In genomic region chr4:43492101-43492820, GRCm38 (mm10) we compare ENCODE assay signal across 9 mouse cellular contexts. TPM values are rescaled to one million over a fixed set of nuclear protein-coding genes. Genes with fewer than 3 reads are reported as not detected.
DNase-seq lines count a peak whose midpoint lies in the region; ATAC-seq and TF ChIP-seq lines count a peak whose summit lies in the region.
"Had no signal": no experiment of that assay in that cellular context is flagged by ENCODE, and none has a peak within 500 bp of the region (broad histone marks: within the 10 kb centered on the region; RNA-seq: fewer than 3 reads in every experiment).

No protein-coding gene starts in this region.

- peak overlapping the region; percentile 60; the same call in 1 of the 2 replicates for H3K4me3 ChIP-seq in left cerebral cortex, adult 2 months
- H3K4me3 ChIP-seq in brown adipose tissue, adult 24 weeks (ENCODE audit: insufficient read depth, low read depth, low read length), result peak overlapping the region; percentile 25
- H3K4me3 ChIP-seq in intestine, embryonic 14.5 days (ENCODE audit: low read depth, low read length), result peak overlapping the region; percentile 65
- peak overlapping the region; percentile 71 for H3K4me3 ChIP-seq in neural tube, embryonic 14.5 days (ENCODE audit: low read depth, low read length)

- H3K27me3 ChIP-seq in intestine, embryonic 14.5 days (replicated peaks; ENCODE audit: control insufficient read depth, insufficient read depth, low read length), result no peaks in the 10 kb centered on the region
- H3K27me3 ChIP-seq in neural tube, embryonic 14.5 days (ENCODE audit: control insufficient read depth, insufficient read depth, low read length), result no peaks in the 10 kb centered on the region

- intact Hi-C loops in left cerebral cortex, adult 2 months (cut with DNase I), result loop anchor here (5.0 to 10.0 kb wide), 2 partner anchors 35 to 447 kb away; partner anchors contain the start of gene Fam214b
- intact Hi-C loops in left cerebral cortex, postnatal 25 days (cut with DNase I), result loop anchor here (2.0 to 5.0 kb wide), 2 partner anchors 35 to 71 kb away; partner anchors contain the start of genes Creb3 and Tln1

- 40% methylated on average over 12 of the region's 12 CpGs for WGBS in intestine, embryonic 14.5 days
- 34% methylated on average over 12 of the region's 12 CpGs for WGBS in neural tube, embryonic 14.5 days

- peak overlapping the region; percentile 36 for H3K4me2 ChIP-seq in intestine, embryonic 14.5 days (ENCODE audit: low read length)
- H3K4me2 ChIP-seq in neural tube, embryonic 14.5 days (ENCODE audit: low read depth, low read length), result peak overlapping the region; percentile 35

- no peak overlapping the region for H3K9ac ChIP-seq in intestine, embryonic 14.5 days (ENCODE audit: low read length)
- H3K9ac ChIP-seq in neural tube, embryonic 14.5 days (replicated peaks; ENCODE audit: low read depth, low read length), result no peak overlapping the region

- peak; percentile 32 for TF ChIP-seq CTCF in left cerebral cortex, adult 2 months (IDR thresholded peaks at IDR 0.05)

- no peaks in the 10 kb centered on the region for H3K4me1 ChIP-seq in brown adipose tissue, adult 24 weeks (ENCODE audit: control insufficient read depth, insufficient read depth, insufficient read length, low read length)
- peaks cover 12% of the 10 kb centered on the region for H3K4me1 ChIP-seq in intestine, embryonic 14.5 days (replicated peaks; ENCODE audit: control insufficient read depth, insufficient read depth, low read length)
- peaks cover 10% of the 10 kb centered on the region for H3K4me1 ChIP-seq in neural tube, embryonic 14.5 days (ENCODE audit: control insufficient read depth, insufficient read depth, low read length)

- ATAC-seq in intestine, embryonic 14.5 days (replicated peaks; ENCODE audit: low FRiP score, low TSS enrichment, low read depth), result no peak
- ATAC-seq in neural tube, embryonic 14.5 days (ENCODE audit: low read depth), result no peak
- no peak for ATAC-seq in erythroid progenitor cell, adult 5-6 weeks (replicated peaks; ENCODE audit: low FRiP score, poor library complexity, severe bottlenecking)

- no peak for DNase-seq in left cerebral cortex, adult 2 months (ENCODE audit: extremely low spot score in 1 of 2, low spot score in 2 of 2)
- DNase-seq in left cerebral cortex, postnatal 25 days (ENCODE audit: low spot score in 2 of 2), result no peak
- no peak for DNase-seq in intestine, embryonic 14.5 days (ENCODE audit: low spot score)
- no peak for DNase-seq in spleen, postnatal 4 days (ENCODE audit: low spot score in 2 of 2)
- no peak for DNase-seq in adrenal gland, adult 2 months

- H3K9me3 ChIP-seq in intestine, embryonic 14.5 days (ENCODE audit: control insufficient read depth, low read length), result no peaks in the 10 kb centered on the region
- H3K9me3 ChIP-seq in neural tube, embryonic 14.5 days (ENCODE audit: control insufficient read depth, low read length), result no peaks in the 10 kb centered on the region

- H3K36me3 ChIP-seq in intestine, embryonic 14.5 days (ENCODE audit: control insufficient read depth, insufficient read depth, low read length), result peaks cover 15% of the 10 kb centered on the region
- H3K36me3 ChIP-seq in neural tube, embryonic 14.5 days (ENCODE audit: control insufficient read depth, insufficient read depth, low read length), result no peaks in the 10 kb centered on the region

- peak overlapping the region; percentile 52 for H3K27ac ChIP-seq in left cerebral cortex, adult 2 months
- H3K27ac ChIP-seq in brown adipose tissue, adult 24 weeks (replicated peaks; ENCODE audit: low read depth, low read length), result no peak overlapping the region
- H3K27ac ChIP-seq in intestine, embryonic 14.5 days (ENCODE audit: low read depth), result peak overlapping the region; percentile 87
- H3K27ac ChIP-seq in neural tube, embryonic 14.5 days (ENCODE audit: low read depth, low read length), result peak overlapping the region; percentile 86

RNA-seq across cellular contexts. Expression of gene Ccdc107, which starts 0.4 kb away (rescaled TPM):
- total RNA-seq in left cerebral cortex, adult 2 months (2021), result 10 to 100 TPM; 28.1 to 31.8 TPM
- 10 to 100 TPM; 22.3 to 25.4 TPM for total RNA-seq in left cerebral cortex, postnatal 25 days (2021)
- polyA plus RNA-seq in brown adipose tissue, adult 24 weeks (2012; ENCODE audit: insufficient read depth, insufficient read length, missing spikeins), result 31.3 and 34.0 TPM in 2 replicates
- 109 and 128 TPM in 2 replicates for polyA plus RNA-seq in intestine, embryonic 14.5 days (2014; fragmentation: Nextera tagmentation; extraction: Ambion mirVana)
- 81.4 and 87.2 TPM in 2 replicates for polyA plus RNA-seq in neural tube, embryonic 14.5 days (2014; fragmentation: Nextera tagmentation; extraction: Ambion mirVana)
- total RNA-seq in erythroid progenitor cell, adult 5-6 weeks (2015; ENCODE audit: low replicate concordance), result 26.0 and 46.9 TPM in 2 replicates
- 38.5 and 41.1 TPM in 2 replicates for total RNA-seq in erythroid progenitor cell, adult 5-6 weeks (2017; ENCODE audit: low replicate concordance)
- total RNA-seq in adrenal gland, adult 2 months (2021), result 10 to 100 TPM; 54.5 to 69.2 TPM
- 376 and 526 TPM in 2 replicates for polyA plus RNA-seq in adrenal gland, adult 2 months (2012; rRNA removed)

RNA-seq across cellular contexts. Expression of gene Arhgef39, which starts 7.2 kb away (rescaled TPM):
- total RNA-seq in left cerebral cortex, adult 2 months (2021), result 1 to 10 TPM in 1 of 2 experiments, under 1 TPM in 1; 0.41 to 1.7 TPM
- under 1 TPM; 0.37 to 0.96 TPM for total RNA-seq in left cerebral cortex, postnatal 25 days (2021)
- polyA plus RNA-seq in brown adipose tissue, adult 24 weeks (2012; ENCODE audit: insufficient read depth, insufficient read length, missing spikeins), result not detected in 2 replicates
- 42.5 and 47.6 TPM in 2 replicates for polyA plus RNA-seq in intestine, embryonic 14.5 days (2014; fragmentation: Nextera tagmentation; extraction: Ambion mirVana)
- 3.6 and 6.2 TPM in 2 replicates for polyA plus RNA-seq in neural tube, embryonic 14.5 days (2014; fragmentation: Nextera tagmentation; extraction: Ambion mirVana)
- 233 and 242 TPM in 2 replicates for total RNA-seq in erythroid progenitor cell, adult 5-6 weeks (2015; ENCODE audit: low replicate concordance)
- total RNA-seq in erythroid progenitor cell, adult 5-6 weeks (2017; ENCODE audit: low replicate concordance), result 202 and 213 TPM in 2 replicates
- total RNA-seq in adrenal gland, adult 2 months (2021), result 1 to 10 TPM; 1.0 to 2.1 TPM
- 4.8 and 6.6 TPM in 2 replicates for polyA plus RNA-seq in adrenal gland, adult 2 months (2012; rRNA removed)

RNA-seq across cellular contexts. Expression of gene Sit1, which starts 8.7 kb away (rescaled TPM):
- total RNA-seq in left cerebral cortex, adult 2 months (2021), result not detected
- not detected for total RNA-seq in left cerebral cortex, postnatal 25 days (2021)
- not detected in 2 replicates for polyA plus RNA-seq in brown adipose tissue, adult 24 weeks (2012; ENCODE audit: insufficient read depth, insufficient read length, missing spikeins)
- polyA plus RNA-seq in intestine, embryonic 14.5 days (2014; fragmentation: Nextera tagmentation; extraction: Ambion mirVana), result not detected in 2 replicates
- polyA plus RNA-seq in neural tube, embryonic 14.5 days (2014; fragmentation: Nextera tagmentation; extraction: Ambion mirVana), result not detected in 2 replicates
- total RNA-seq in erythroid progenitor cell, adult 5-6 weeks (2015; ENCODE audit: low replicate concordance), result not detected in 2 replicates
- total RNA-seq in erythroid progenitor cell, adult 5-6 weeks (2017; ENCODE audit: low replicate concordance), result 3.2 TPM in 1 of 2 replicates, not detected in the other
- not detected for total RNA-seq in adrenal gland, adult 2 months (2021)
- 0.28 and 0.73 TPM in 2 replicates for polyA plus RNA-seq in adrenal gland, adult 2 months (2012; rRNA removed)
- total RNA-seq: common myeloid progenitor, adult 5-6 weeks had no signal

RNA-seq across cellular contexts. Expression of gene Car9, which starts 14.5 kb away (rescaled TPM):
- total RNA-seq in left cerebral cortex, adult 2 months (2021), result not detected
- total RNA-seq in left cerebral cortex, postnatal 25 days (2021), result 1 to 10 TPM in 1 of 2 experiments, not detected in 1; 1.0 TPM
- not detected in 2 replicates for polyA plus RNA-seq in brown adipose tissue, adult 24 weeks (2012; ENCODE audit: insufficient read depth, insufficient read length, missing spikeins)
- polyA plus RNA-seq in intestine, embryonic 14.5 days (2014; fragmentation: Nextera tagmentation; extraction: Ambion mirVana), result 4.0 and 9.4 TPM in 2 replicates
- polyA plus RNA-seq in neural tube, embryonic 14.5 days (2014; fragmentation: Nextera tagmentation; extraction: Ambion mirVana), result not detected in 2 replicates
- 1.7 TPM in 1 of 2 replicates, not detected in the other for total RNA-seq in erythroid progenitor cell, adult 5-6 weeks (2015; ENCODE audit: low replicate concordance)
- not detected in 2 replicates for total RNA-seq in erythroid progenitor cell, adult 5-6 weeks (2017; ENCODE audit: low replicate concordance)
- under 1 TPM; 0.17 to 0.28 TPM for total RNA-seq in adrenal gland, adult 2 months (2021)
- polyA plus RNA-seq in adrenal gland, adult 2 months (2012; rRNA removed), result 0.57 and 1.4 TPM in 2 replicates

RNA-seq across cellular contexts. Expression of gene Tpm2, which starts 31.3 kb away (rescaled TPM):
- 1 to 10 TPM; 7.0 to 8.8 TPM for total RNA-seq in left cerebral cortex, adult 2 months (2021)
- 1 to 10 TPM; 8.0 to 8.1 TPM for total RNA-seq in left cerebral cortex, postnatal 25 days (2021)
- polyA plus RNA-seq in brown adipose tissue, adult 24 weeks (2012; ENCODE audit: insufficient read depth, insufficient read length, missing spikeins), result 148 and 245 TPM in 2 replicates
- 516 and 574 TPM in 2 replicates for polyA plus RNA-seq in intestine, embryonic 14.5 days (2014; fragmentation: Nextera tagmentation; extraction: Ambion mirVana)
- 7.2 and 13.3 TPM in 2 replicates for polyA plus RNA-seq in neural tube, embryonic 14.5 days (2014; fragmentation: Nextera tagmentation; extraction: Ambion mirVana)
- total RNA-seq in erythroid progenitor cell, adult 5-6 weeks (2015; ENCODE audit: low replicate concordance), result not detected in 2 replicates
- total RNA-seq in erythroid progenitor cell, adult 5-6 weeks (2017; ENCODE audit: low replicate concordance), result not detected in 2 replicates
- 100 to 1,000 TPM in 1 of 2 experiments, 10 to 100 TPM in 1; 43.3 to 120 TPM for total RNA-seq in adrenal gland, adult 2 months (2021)
- polyA plus RNA-seq in adrenal gland, adult 2 months (2012; rRNA removed), result 21.1 and 34.6 TPM in 2 replicates

Comparison
In these comparisons a context has a peak if more than half of its experiments do, and no peak if none do; other contexts are left out.
1. RNA of gene Arhgef39, which starts 7.2 kb away (total RNA-seq): 202 to 242 TPM in erythroid progenitor cell, adult 5-6 weeks; 1.0 to 2.1 TPM in adrenal gland, adult 2 months, 0.41 to 1.7 TPM in left cerebral cortex, adult 2 months and 0.37 to 0.96 TPM in left cerebral cortex, postnatal 25 days; every median in the first group is over 10 times any median in the second.
2. Peak in every context shown above with its lines, with median percentiles within 50 percentile points of each other: H3K4me3 ChIP-seq.